Mouse (Mus musculus): ENCODE measurements around the gene Zfp687.
A peak's percentile ranks its signal among the peaks of the same experiment; 100 is the strongest.

Gene Zfp687

DNA sequence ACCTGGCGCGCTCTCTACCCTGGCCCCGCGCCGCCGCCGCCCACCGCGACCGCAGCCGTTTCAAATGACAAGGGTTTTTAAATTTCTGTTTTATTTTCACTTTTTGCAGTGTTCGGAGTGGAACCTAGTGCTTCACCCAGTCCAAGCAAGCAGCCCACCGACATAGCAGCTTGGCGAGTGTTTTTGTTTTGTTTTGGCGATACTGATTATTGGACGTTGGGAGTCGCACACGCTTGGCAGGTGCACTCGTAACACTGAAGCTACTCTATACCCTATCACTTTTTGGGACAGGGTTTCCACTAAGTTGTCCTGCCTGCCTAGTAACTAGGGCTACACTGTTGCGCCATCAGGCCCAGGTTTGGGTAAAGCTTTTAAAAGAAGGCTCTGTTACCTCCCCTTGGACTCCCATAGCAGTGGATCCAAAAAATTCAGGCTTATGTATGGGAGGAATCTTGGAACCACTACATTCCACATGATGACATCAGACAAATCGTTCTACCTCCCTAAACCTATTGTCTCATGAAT lies 1.3 kb upstream of the Zfp687 start:
- DNase-seq (ENCODE audit: low read depth, low spot score), result no peak

DNA sequence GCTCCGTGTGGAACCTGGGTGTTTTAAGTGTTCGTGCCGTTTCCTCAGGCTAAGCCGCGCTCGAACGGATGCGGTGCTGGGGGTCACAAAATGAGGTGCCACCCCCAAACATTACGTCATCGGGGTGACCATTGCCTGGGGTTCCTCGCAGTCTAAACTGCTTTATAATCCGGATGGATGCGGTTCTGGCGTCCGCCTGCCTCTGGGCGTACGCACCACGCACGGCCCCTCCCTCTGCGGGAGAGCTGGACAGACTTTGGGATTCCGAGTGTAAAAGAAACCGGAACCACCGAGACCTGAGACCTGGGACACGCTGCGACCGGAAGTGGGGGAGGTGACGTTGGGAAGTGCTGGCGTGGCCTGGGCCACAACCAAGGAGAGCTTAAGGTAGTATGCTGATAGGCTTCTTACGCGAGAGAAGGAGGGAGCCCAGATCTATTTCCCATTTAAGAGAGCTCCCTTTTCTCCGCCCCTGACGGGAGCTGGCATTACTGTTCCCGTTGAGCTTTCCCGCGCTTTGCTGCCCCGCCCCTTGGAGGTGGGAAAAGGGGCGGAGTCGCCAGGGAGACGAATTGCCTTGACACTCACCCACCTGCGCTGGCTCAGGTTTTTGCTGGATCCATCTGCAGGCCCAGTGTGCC lies 763 bp upstream of the Zfp687 start:
- peak; percentile 80 for DNase-seq (ENCODE audit: low read depth, low spot score)

DNA sequence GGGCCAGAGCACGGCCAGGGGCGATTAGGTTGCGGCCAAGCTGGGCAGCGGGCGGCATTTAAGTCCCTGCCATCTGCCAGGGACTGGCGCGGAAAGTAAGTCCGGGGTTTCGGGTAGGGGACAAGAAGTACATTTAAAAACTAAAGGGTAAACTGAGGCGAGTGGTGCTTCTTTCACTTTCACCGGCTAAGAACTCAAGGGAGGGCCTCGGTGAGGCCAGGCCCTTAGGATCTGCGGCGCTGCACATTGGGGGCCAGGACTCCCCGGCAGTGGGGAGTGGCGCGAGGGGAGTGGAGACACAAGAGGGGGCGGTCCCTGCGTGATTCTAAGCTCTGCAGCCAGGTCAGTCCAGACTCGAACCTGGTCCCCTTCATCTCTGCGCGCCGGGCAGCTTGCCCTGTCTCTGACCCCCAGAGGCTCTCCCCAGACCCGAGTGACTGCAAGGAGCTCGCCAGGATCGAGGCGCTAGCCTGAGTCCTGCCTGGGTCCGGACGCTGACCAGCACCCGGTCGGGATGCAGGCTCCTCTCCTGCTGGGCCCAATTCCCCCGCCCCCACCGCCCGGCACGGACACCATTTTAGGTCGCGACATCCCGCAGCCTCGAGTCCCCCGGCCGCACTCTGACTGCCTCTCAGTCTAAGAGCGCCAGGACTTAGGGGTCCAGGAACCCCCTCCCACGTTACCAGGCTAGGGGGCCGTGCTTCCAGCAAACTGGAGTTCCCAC lies 658 bp downstream of the Zfp687 start:
- DNase-seq (ENCODE audit: low read depth, low spot score), result no peak

DNA sequence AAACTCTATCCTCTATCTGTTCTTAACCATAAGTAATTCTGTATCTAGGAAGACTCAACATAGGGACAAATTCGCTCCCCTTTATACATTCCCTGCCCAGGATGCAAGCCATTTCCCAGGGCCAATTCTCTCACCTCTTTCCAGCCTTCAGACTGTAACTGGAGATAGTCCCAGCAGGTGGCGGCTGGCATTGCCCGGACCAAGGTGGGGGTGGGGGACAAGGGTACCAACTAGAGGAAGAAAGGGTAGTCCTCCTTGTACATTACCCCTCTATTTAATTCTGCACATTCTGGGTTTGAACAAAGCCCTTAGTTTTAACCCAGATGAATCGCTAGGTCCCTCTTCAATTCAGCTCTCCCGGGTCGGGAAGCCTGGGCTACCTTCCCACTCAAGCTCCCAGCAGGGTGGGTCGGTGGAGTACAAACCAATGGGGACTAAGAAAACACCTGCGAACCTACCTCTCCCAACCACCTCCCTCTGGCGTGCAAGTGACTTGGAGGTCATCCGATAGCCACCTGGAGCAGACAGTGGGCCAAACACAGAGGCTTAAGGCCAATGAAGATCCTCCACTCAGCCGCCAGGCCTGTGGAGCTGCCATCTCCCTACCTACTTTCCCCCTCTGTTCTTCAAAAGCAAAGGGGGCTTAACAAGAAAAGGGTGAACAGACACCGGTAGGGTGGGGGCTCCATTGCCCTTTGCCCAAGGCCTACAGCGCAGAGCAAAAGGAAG lies 1.4 kb downstream of the Zfp687 start:
- no peak for DNase-seq (ENCODE audit: low read depth, low spot score)

DNA sequence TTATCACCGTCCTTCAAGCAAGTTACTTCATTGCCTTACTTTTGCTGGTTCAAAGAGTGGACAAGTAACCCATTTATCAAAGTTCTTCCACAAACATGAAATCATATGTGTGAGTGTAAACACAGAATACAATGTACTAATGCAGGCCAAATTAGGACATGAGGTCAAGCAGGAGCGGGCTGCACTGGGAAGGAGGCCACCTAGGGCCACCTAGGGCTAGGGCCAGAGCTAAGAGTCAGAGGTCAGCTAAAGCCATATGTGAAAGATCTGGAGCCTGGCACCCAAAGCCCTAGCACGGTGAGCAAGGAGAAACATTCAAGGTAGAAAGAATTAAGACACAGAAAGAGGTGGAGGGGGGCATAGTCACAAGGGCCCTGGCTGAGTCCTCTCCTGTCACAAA lies 2.3 kb downstream of the Zfp687 start:
- DNase-seq (ENCODE audit: low read depth, low spot score), result no peak

DNA sequence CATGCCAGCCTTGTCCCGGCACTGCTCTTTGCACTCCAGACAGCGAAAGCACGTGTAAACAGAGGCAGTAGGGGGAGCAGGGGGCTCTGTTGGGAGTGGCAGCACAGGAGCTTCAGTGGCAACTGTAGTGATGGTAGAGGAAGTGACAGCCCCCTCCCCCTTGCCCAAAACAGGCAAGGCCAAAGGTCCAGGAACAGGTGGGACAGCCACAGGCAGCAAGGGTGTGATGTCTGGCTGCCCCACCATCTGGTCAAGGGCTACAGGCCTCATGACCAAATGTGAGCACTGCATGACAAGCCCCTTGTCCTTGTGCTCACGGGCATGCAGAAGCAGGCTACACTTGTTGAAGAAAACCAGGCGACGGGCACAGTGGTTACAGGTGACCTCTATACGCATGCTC lies 4.9 kb downstream of the Zfp687 start:
- no peak for DNase-seq (ENCODE audit: low read depth, low spot score)

DNA sequence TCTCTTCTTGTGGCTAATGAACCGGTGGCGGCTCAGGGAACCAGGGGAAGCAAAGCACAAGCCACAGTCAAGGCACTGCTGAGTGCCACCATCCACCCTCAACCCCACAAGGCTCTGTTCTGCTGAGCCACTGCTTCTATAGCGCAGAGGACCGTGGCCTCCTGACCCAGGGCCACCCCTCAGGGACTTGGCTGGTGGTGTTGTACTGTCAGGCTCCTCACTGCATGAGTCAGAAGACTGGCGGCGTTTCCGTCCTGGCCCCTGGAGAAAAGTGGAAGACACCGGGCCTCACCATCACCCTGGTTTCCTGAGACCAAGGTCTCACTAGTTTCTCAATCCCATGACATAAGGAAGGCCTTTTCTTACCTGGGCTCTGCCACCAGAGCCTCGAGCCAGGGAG lies 7.5 kb downstream of the Zfp687 start:
- DNase-seq (ENCODE audit: low read depth, low spot score), result no peak

DNA sequence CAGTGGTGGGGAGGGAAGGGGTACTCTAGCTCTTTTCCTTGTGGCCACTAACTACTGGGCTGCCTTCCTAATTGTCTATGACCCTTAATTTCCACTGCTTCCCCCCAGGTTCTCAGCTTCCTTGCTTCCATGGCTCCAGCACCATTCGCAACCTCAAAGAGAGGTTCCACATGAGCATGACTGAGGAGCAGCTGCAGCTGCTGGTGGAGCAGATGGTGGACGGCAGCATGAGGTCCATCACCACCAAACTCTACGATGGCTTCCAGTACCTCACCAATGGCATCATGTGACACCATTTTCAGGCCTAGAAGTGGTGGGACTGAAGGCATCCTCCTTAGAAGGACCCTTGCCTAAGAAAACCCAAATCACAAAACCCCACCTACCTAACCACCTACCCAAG lies 9.6 kb downstream of the Zfp687 start:
- no peak for DNase-seq (ENCODE audit: low read depth, low spot score)

DNA sequence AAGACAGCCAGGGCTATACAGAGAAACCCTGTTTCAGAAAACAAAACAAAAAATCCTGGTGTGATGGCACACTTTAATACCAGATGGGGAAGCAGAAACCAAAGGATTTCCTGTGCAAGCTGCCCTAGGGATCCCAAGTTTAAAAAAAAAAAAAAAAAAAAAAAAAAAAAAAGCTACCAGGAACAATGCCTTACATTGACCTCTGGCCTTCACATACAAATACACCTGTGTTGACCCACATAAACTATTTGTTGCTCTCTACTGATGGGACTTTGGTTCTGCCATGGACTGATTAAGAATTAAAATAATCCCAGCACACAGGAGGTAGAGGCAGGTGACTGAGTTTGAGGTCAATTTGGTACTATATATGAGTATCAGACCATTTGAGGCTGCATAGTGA lies 12.0 kb downstream of the Zfp687 start:
- no peak for DNase-seq (ENCODE audit: low read depth, low spot score)

DNA sequence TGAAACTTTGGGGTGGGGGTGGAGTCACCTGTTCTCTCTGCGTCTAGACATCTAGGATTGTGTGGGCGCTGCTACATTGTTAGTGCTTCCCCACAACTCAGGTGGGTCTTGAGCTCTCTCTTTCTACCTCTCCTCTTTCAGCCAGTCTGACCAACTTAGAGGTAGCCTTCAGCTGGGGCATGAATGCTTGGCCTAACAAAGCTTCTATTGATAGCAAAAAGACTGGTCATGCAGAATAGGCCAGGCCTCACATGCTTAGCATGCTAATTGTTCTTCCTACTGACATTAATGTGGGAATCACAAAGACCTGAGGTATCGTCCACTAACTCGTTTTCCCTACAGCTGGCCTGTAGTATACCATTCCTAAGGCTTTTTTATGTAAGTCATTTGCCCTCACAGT lies 12.7 kb downstream of the Zfp687 start:
- DNase-seq (ENCODE audit: low read depth, low spot score), result no peak

DNA sequence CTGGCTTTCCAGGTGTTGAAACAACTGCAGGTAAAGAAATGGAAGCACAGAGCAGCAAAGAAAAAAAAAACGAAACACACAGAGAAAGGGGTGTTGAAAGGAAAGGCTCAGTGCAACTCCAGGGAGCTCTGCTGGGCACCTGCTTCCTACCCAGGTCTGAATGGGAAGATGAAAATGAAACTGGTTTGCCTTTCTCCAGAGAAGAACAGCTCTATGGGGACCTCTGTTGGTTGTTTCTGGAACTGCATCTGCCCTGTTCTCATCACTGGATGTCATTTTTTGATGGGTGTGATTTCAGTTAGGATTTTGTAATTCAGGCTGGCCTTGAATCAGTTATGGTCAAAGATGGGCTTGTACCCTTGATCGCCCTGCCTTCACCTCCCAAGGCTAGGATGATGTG lies 18.3 kb downstream of the Zfp687 start:
- DNase-seq (ENCODE audit: low read depth, low spot score), result no peak

DNA sequence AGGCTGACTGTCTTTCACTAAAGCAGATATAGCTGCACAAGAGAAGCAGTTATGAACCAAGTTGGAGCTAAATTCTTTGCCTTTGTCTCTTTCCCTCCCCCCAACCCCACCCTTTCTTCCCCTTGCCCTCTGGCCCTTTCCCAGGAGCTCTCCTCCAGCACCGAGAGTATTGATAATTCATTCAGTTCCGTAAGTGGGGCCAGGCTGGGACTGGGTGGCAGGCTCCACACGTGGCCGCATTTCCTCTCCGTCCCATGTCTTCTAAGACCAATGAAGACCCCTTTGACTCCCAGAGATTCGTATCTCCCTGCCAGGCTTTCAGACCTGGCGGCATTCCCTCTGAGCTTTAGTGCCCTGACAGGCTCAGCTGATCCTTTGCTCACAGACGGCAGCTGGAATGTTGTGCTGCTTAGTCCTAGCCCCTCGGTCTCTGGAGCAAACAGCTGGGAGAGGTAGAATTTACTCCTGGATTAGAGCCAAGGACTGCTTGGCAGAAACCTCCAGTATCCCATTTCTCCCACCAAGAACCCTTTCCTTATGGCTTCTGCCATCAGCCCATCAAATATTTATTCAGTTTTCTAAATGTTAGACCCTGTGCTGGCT lies 26.0 kb downstream of the Zfp687 start:
- DNase-seq (ENCODE audit: low read depth, low spot score), result no peak

DNA sequence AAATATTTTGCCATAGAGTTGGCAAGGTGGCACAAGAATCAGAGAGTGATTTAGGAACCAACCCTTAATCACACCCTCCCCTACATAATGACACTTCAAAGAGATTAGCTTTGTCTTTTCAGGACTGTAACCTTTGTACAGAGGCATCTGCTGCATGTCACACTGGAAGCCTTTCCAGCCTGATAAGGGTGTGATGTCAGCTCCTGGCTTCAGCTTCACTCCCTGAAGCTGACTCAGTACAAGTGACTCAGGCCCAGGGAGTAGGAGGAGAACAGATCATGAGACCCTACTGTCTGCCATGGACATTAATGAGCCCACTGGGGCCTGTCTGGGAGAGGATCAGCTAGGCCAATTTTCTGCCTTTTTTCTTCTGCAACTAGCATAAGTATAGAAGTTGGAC lies 27.7 kb downstream of the Zfp687 start:
- DNase-seq (ENCODE audit: low read depth, low spot score), result no peak

DNA sequence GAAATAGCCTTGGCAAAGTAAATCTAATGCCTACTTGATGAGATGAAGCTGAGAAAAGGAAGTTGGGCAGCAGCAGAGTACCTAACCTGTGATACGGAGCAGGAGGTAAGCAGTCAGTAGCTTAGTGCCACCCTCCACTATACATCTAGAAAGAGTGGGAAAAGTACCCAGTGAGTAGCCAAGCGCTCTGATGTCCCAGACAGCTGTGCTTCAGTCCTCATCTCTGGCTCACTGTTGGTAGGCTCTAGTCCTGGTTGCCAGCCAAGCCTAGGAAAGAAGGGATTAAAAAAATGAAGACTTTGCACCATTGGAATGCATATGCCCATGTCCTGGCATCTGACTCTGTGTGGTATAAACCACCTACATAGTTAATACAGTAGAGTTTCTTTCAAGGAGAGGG lies 29.7 kb downstream of the Zfp687 start:
- no peak for DNase-seq (ENCODE audit: low read depth, low spot score)

DNA sequence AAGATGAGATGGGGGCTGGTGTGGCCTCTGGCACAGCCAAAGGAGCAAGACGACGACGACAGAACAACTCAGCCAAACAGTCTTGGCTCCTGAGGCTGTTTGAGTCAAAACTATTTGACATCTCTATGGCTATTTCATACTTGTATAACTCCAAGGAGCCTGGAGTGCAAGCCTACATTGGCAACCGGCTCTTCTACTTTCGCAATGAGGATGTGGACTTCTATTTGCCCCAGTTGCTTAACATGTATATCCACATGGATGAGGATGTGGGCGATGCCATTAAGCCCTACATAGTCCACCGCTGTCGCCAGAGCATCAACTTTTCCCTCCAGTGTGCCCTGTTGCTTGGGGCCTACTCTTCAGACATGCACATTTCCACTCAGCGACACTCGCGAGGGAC lies 30.9 kb downstream of the Zfp687 start:
- no peak for DNase-seq (ENCODE audit: low read depth, low spot score)

DNA sequence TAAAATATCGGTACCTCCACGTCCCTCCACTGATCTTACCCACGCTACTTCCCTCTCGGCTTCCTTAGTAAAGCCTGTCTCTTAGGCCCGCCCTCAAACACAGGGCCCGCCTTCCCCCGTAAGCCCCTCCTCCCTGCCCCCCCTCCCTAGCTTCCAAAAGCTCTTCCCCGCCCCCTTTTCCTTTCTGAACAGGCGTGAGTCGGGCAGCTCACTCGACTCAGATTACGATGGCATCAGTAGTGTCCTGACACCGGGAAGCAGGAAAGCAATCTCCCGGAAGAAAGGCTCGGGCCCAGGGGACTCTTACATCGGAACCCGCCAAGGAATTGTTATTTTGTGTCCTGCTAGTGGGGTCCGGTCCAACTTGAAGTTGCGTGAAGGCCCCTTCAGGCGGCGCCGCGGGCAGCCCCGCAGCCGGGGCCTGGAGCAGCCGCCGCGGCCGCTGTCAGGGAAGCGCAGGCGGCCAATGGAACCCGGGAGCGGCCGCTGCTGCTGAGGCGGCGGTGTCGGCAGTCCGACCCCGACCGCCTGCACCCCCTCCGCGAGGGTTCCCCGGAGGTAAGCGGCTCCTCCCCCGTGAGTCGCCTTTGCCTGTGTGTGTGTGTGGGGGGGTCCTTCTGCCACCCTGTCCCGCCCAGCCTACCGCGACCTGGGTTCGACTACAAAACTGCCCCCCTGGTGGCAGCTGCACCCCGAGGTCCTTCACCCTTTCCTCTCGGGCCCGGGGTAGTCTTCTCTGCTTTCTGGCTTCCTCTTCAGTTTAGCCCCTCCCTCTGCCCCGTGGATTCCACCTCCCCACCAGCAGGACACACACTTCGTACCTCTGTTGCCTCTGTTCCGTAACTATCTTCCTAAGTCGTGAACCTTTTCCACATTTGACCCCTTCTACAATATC lies 40.5 kb downstream of the Zfp687 start, which contains the start of gene Pi4kb:
Gene Pi4kb (plus strand): TSS at position 204 of the 895 bp plus-strand sequence.
- DNase-seq (ENCODE audit: low read depth, low spot score), result peak; percentile 94

DNA sequence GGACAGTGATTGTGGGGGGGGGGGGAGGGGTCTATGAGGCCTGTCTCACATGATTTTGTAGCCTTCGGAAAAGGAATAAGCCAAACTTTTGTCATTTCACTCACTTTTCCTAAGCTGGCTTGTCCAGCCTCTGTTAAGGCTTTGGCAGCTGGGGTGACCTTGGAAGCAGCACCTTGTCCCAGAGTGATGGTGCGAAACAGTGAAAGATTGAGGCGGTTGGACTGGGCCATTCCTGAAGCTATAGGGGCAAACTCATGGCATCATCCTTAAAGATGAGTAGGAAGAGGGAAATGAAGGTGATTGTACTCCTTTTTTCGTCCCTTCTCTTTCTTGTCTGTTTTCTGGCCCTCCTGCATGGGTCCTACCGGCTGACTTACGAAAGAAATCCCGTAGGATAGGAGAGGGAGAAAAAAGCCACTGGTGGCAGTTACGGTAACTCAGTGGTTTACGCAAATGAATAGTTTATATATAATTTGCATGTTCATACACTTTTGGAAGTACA lies 41.2 kb downstream of the Zfp687 start:
- DNase-seq (ENCODE audit: low read depth, low spot score), result no peak

DNA sequence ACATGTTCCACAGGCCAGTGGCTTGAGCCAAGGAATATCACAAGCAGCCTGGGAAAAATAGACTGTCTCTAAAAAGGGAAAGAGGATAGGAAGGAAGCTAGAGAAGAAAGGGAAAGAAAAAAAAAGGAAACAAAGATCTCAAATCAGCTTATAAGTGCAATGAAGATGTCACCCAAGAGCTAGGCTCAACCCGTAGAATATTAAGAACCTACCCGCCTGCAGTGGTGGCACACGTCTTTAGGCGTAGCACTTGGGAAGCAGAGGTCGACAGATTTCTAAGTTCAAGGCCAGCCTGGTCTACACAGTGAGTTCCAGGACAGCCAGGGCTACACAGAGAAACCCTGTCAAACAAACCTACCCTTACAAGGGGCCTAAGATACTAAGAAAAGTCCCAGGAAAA lies 41.6 kb downstream of the Zfp687 start:
- no peak for DNase-seq (ENCODE audit: low read depth, low spot score)

DNA sequence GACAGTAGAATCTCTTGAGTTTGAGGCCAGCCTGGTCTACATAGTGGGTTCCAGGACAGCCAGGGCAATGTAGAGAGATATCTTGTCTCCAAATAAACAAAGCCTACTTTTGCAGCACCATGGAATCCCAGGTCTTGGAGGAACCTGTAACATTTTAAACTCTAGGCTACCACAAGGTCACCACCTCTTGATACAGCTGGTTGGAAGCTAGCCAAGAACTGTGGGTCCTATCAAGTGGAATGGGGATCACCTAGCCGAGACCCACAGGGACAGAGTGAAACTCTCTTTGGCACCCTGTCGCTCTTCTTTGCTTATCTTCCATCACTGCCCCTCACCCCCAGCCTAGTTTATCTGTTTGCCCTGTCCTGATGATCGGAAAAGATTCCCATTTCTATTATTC lies 42.7 kb downstream of the Zfp687 start:
- DNase-seq (ENCODE audit: low read depth, low spot score), result no peak

DNA sequence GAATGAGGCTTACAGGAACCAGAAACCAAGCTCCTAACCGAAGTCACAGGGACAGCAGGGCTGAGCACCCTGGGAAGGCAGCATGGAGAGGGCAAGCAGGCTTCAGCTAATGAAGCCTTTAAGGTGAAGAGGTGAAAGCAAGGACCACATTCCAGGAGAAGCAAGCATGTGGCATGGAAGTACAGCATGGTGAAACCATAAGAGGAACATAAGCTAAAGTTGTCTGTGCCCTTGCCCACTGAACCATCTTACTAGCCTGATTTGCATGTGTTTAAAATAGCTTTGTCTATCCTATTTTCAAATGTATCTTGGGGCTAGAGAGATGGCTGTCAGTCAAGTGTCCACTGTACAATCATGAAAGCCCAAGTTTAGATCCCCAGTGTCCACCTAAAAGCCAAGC lies 49.4 kb downstream of the Zfp687 start:
- DNase-seq (ENCODE audit: low read depth, low spot score), result no peak

DNA sequence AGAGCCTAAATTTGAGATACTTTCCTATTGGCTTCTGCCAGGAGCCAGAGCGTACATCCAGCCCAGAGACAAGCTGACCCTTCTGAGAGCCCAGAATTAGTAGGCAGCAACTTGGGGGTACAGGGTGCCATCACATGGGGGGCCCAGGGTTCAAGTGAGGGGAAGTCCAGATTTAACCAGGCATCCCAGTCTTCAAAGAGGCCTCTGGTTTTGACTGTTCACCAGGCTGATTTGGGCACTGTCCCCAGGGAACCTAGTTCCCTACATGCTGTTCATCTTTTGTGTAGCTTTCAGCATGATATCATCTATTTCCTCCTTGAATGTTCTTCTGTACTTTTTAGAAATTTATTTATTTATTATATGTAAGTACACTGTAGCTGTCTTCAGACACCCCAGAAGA lies 50.3 kb downstream of the Zfp687 start:
- no peak for DNase-seq (ENCODE audit: low read depth, low spot score)

Measured in retina, adult 2 months (tissue).